Mouse (Mus musculus): ENCODE measurements around the gene Slc13a4. TPM values are rescaled to one million over a fixed set of nuclear protein-coding genes. Genes with fewer than 3 reads are reported as not detected.

The Slc13a4 gene
- polyA plus RNA-seq, 1 experiment = 5.7 TPM

DNA sequence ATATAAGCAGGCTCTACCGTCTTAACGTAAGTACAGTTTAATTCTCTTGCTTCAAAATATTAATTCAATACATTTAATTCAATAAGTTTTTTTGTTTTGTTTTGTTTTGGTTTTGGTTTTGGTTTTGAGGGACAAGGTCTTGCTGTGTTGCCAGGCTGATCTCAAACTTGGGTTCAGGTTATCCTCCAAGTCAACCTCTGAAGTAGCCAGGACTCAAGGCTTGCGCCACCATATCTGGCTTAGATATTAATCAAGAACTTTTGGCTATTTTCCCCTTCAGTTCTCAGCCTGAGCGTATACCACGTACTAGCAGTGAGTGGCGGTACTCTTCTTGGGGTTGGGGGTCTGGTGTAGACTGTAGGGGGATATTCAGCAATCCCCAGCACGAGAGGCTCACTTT lies 5.3 kb downstream of the Slc13a4 start:
- DNase-seq (ENCODE audit: low read depth) = no peak

- no peak for DNase-seq (ENCODE audit: low read depth)
Observed at GRCm38 (mm10) chr6:35298323-35298722, 9.6 kb downstream of the Slc13a4 start.

GRCm38 (mm10) chr6:35297516-35298227 lies 10.3 kb downstream of the Slc13a4 start:
- no peak for DNase-seq (ENCODE audit: low read depth)

DNA sequence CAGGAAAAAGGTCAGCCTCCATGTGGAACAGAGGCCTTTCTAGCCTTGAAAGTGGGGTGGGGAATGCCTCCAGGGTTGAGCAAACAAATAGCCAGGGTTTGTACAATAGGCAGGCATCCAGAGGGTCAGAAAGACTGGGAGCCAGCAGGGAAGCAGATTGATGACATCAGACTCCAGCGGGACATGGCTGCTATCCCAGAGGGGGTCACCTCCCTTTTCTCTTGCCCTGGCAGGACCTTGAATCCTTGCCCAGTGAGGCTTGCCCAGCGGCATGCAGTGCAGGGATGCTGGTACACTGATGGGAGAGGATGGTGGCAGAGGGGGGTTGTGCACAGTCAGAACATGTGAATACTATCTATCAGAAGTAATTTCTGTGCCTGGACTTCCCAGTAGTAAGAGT lies 10.9 kb downstream of the Slc13a4 start:
- DNase-seq (ENCODE audit: low read depth) = no peak

DNA sequence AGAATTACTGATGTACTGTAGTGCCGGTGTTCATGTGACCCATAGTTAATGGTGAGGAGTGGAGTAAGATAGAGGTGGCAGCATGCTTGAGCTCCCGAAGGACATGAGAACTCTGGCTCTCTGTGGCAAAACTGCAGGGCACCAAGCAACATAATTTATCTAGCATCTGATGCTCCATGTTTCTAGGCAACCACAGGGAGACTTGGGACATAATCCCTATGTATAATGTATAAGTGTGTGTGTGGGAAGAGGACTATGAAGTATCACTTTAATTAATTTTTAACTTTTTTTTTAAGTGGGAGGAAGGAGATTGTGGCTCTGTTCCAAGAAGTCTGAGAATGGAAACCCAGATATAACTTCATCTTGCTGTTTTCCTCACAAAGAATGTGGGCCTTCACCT lies 13.0 kb downstream of the Slc13a4 start:
- no peak for DNase-seq (ENCODE audit: low read depth)

DNA sequence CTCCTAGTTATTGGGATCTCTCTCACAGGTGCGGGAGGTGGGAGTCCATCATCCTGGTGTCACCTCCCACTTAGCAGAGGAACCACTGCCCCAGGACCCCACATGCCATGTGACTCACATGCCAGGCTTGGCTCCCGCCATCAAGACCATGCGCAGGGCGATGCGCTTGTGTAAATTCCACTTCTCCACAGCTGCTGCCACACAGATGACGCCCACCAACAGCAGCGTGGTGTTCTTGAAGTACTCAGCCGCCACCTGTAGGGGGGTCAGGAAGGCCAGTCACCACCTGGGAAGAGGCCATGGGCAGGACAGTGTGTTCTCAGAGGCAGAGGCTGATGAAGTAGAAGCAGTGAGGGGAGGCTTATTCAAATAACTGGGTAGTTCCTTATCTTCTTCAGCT lies 18.3 kb downstream of the Slc13a4 start:
- DNase-seq (ENCODE audit: low read depth) = no peak

GRCm38 (mm10) chr6:35288920-35289319 lies 19.0 kb downstream of the Slc13a4 start:
- DNase-seq (ENCODE audit: low read depth) = no peak

GRCm38 (mm10) chr6:35288114-35288761 lies 19.7 kb downstream of the Slc13a4 start:
- peak; percentile 27 for DNase-seq (ENCODE audit: low read depth)

GRCm38 (mm10) chr6:35279306-35279705 lies 28.6 kb downstream of the Slc13a4 start:
- DNase-seq (ENCODE audit: low read depth) = no peak

DNA sequence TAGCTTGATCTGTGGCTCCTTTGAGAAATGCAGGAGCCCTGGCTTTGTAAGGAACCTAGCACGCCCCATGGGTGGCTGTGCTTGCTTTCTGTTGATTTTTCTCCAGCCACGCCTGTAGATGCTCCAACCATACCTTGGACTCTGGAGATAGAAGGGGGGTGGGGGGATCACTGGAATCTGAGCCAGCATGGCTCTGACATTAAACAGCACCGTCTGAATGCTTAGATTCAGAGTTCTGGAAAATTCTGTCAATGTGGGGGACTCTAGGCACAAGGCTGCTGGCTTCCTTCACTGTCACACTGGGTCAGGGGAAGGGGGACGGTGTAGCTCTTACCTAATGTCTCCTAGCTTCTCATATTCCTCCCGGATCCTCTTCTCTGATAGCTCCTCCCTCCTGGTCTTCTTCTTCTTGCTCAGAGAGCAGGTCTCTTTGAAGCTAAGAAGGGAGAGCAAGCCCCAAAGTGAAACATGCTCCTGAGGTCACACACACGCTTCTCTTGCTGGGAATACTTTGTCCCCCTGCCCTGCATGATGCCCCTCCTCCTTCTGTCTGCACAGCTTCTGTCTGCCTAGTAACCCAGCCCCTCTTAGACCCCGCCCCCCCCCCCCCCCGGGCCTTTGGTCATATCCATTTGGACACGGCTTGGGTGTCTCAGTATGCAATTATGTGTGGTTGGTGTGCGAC lies 29.9 kb downstream of the Slc13a4 start:
- DNase-seq (ENCODE audit: low read depth) = no peak

GRCm38 (mm10) chr6:35273391-35274082 lies 34.4 kb downstream of the Slc13a4 start:
- no peak for DNase-seq (ENCODE audit: low read depth)

GRCm38 (mm10) chr6:35271868-35272765 lies 35.8 kb downstream of the Slc13a4 start:
- no peak for DNase-seq (ENCODE audit: low read depth)

- no peak for DNase-seq (ENCODE audit: low read depth)
Observed at GRCm38 (mm10) chr6:35271094-35271855, 36.7 kb downstream of the Slc13a4 start.

DNA sequence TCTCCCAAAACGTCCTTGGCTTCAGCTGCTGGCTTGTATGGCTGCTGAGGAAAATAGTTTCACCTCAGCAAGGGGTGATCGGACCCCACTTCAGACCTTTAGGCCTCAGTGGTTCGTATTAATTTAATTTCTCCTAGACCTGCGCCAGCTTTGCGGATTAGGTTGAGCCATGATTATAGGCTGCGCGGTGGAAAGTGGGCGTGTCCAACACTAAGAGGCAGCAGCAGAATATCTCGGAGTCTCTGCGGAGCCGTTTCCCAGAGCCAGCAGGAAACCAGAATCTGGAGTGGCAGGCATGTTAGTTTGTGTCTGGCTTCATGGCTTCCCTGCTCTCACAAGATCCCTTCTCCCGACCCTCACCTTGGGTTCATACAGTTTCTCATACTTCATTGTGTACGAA lies 38.3 kb downstream of the Slc13a4 start:
- DNase-seq (ENCODE audit: low read depth) = no peak

DNA sequence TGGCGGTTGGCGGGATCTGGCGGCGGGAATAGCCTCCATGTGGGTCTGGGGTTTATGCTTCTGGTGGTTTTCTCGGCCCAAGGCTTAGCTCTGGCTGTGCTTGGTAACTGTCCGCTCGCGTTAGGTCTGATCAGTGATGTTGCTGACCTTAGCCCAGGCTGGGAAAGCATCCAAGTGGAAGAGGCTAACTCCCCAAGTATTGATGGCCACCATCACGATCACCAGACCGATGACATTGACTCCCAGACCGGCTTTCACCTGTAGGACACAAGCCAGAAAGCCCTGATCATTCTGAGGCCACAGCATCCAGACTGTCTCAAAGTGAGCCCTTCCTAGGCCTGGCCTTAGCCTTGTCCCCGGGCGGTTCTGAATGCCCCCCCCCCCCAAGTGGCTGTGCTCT lies 39.2 kb downstream of the Slc13a4 start:
- no peak for DNase-seq (ENCODE audit: low read depth)

- no peak for DNase-seq (ENCODE audit: low read depth)
Observed at GRCm38 (mm10) chr6:35265580-35266278, 42.2 kb downstream of the Slc13a4 start.

GRCm38 (mm10) chr6:35260531-35260930 lies 47.4 kb downstream of the Slc13a4 start:
- no peak for DNase-seq (ENCODE audit: low read depth)

- no peak for DNase-seq (ENCODE audit: low read depth)
Observed at GRCm38 (mm10) chr6:35259526-35259925, 48.4 kb downstream of the Slc13a4 start.

- DNase-seq (ENCODE audit: low read depth) = no peak
Observed at GRCm38 (mm10) chr6:35258922-35259321, 49.0 kb downstream of the Slc13a4 start.

GRCm38 (mm10) chr6:35257626-35258190 lies 50.2 kb downstream of the Slc13a4 start:
- no peak for DNase-seq (ENCODE audit: low read depth)
